Comparison of ENCODE assay signal across 10 mouse cellular contexts in the genomic region with DNA sequence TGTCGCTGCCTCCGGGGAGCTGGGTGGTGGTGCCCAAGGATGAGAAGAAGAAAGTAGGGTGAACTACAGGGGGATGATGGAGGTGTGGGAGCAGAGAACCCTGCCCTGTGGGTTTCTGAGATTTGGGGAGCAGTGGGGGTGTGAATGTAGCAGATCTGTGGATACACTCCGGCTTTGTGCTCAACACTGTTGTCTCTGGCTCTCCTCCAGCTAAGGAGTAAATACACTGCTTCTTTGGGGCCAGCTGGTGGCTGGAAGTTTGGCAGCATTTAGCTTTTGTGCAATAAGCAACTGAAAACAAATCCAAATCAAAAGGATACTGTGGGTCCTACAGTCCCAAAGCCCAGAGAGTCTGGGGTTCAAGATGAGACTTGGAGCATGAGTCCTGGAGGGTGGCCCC. TPM values are rescaled to one million over a fixed set of nuclear protein-coding genes. Genes with fewer than 3 reads are reported as not detected.
A peak's percentile ranks its signal among the peaks of the same experiment; 100 is the strongest.
DNase-seq lines count a peak whose midpoint lies in the region; TF ChIP-seq lines count a peak whose summit lies in the region.
"Had no signal": no experiment of that assay in that cellular context is flagged by ENCODE, and none has a peak within 500 bp of the region (broad histone marks: within the 10 kb centered on the region; RNA-seq: fewer than 3 reads in every experiment).

No protein-coding gene starts in this region.

- H3K36me3 ChIP-seq in kidney, adult 2 months (ENCODE audit: control insufficient read depth, insufficient read depth, low read length) = no peaks in the 10 kb centered on the region

- no peaks in the 10 kb centered on the region for H3K27me3 ChIP-seq in kidney, adult 2 months (replicated peaks; ENCODE audit: control insufficient read depth, insufficient read depth, low read length)

- TF ChIP-seq CTCF in kidney, adult 2 months (conservative IDR thresholded peaks at IDR 0.05; ENCODE audit: insufficient read depth, insufficient read length, low read depth, low read length) = no peak

- 43% methylated on average over 3 of the region's 3 CpGs for WGBS in kidney, adult 2 months

- H3K4me1 ChIP-seq in kidney, adult 2 months (ENCODE audit: control insufficient read depth, insufficient read depth, low read length) = peaks cover 9% of the 10 kb centered on the region; the same call in 1 of the 2 replicates

- DNase-seq in cerebellum, adult 9-10 months = peak; percentile 50
- DNase-seq in cerebellum, postnatal 36 days = no peak
- peak; percentile 62 for DNase-seq in kidney, adult 2 months
- no peak for DNase-seq in kidney, adult 11 months
- DNase-seq in right cerebral cortex, postnatal 10 days (ENCODE audit: low spot score in 2 of 2) = peak; percentile 59 to 74
- no peak for DNase-seq in right cerebral cortex, postnatal 14 days
- no peak for DNase-seq in thymus, postnatal 10 days (ENCODE audit: low spot score in 2 of 2)
- DNase-seq in adrenal gland, adult 2 months = no peak
- DNase-seq: gastrocnemius, postnatal 36 days had no signal

- no peak overlapping the region for H3K27ac ChIP-seq in kidney, adult 2 months (ENCODE audit: insufficient read depth, low read depth, low read length)
- H3K27ac ChIP-seq: left cerebral cortex, adult 2 months had no signal

- TF ChIP-seq POLR2A in kidney, adult 2 months (IDR thresholded peaks at IDR 0.05; ENCODE audit: low read depth, low read length) = no peak

- no peak overlapping the region for H3K4me3 ChIP-seq in kidney, adult 2 months (ENCODE audit: insufficient read depth, low read depth, low read length)
- H3K4me3 ChIP-seq: left cerebral cortex, adult 2 months had no signal

RNA-seq across cellular contexts. Expression of gene Cep170b, which starts 6.3 kb away (rescaled TPM):
- polyA plus RNA-seq in kidney, adult 2 months (2012; rRNA removed) = 63.4 and 75.3 TPM in 2 replicates
- total RNA-seq in adrenal gland, adult 2 months (2021) = 10 to 100 TPM; 48.8 to 52.1 TPM
- polyA plus RNA-seq in adrenal gland, adult 2 months (2012; rRNA removed) = 49.0 and 52.5 TPM in 2 replicates

RNA-seq across cellular contexts. Expression of gene Zbtb42, which starts 35.4 kb away (rescaled TPM):
- polyA plus RNA-seq in kidney, adult 2 months (2012; rRNA removed) = 10.7 and 12.1 TPM in 2 replicates
- total RNA-seq in adrenal gland, adult 2 months (2021) = 10 to 100 TPM in 1 of 2 experiments, 1 to 10 TPM in 1; 5.5 to 15.8 TPM
- polyA plus RNA-seq in adrenal gland, adult 2 months (2012; rRNA removed) = 25.5 and 32.6 TPM in 2 replicates

RNA-seq across cellular contexts. Expression of gene Akt1, which starts 39.3 kb away (rescaled TPM):
- polyA plus RNA-seq in kidney, adult 2 months (2012; rRNA removed) = 85.3 and 90.6 TPM in 2 replicates
- 100 to 1,000 TPM; 267 to 369 TPM for total RNA-seq in adrenal gland, adult 2 months (2021)
- polyA plus RNA-seq in adrenal gland, adult 2 months (2012; rRNA removed) = 291 and 463 TPM in 2 replicates

RNA-seq across cellular contexts. Expression of gene Pld4, which starts 46.5 kb away (rescaled TPM):
- polyA plus RNA-seq in kidney, adult 2 months (2012; rRNA removed) = 19.6 and 23.7 TPM in 2 replicates
- total RNA-seq in adrenal gland, adult 2 months (2021) = 10 to 100 TPM; 10.1 to 13.0 TPM
- 28.0 and 29.5 TPM in 2 replicates for polyA plus RNA-seq in adrenal gland, adult 2 months (2012; rRNA removed)

Comparison
In these comparisons a context has a peak if more than half of its experiments do, and no peak if none do; other contexts are left out.
1. DNase-seq: peak in cerebellum, adult 9-10 months (single experiment), kidney, adult 2 months (single experiment) and right cerebral cortex, postnatal 10 days (2 of 2); none in cerebellum, postnatal 36 days (0 of 2), kidney, adult 11 months (single experiment), right cerebral cortex, postnatal 14 days (single experiment), thymus, postnatal 10 days (0 of 2) and adrenal gland, adult 2 months (single experiment).